Mouse (Mus musculus) embryonic fibroblast, embryonic 13.5 days (primary cell): Measurements from ENCODE around the gene Msx2. TPM values are rescaled to one million over a fixed set of nuclear protein-coding genes. Genes with fewer than 3 reads are reported as not detected.
A peak's percentile ranks its signal among the peaks of the same experiment; 100 is the strongest.

Source experiments
- H3K27ac ChIP-seq: 2 replicates; pipeline ENCODE4 v1.5.1; 2012; ENCODE audit warnings: low read length, control low read depth, inconsistent platforms; ENCODE audit not compliant: insufficient read depth
- H3K4me1 ChIP-seq: 2 replicates; pipeline ENCODE4 v1.6.1; 2011; ENCODE audit warnings: low read length; ENCODE audit not compliant: control insufficient read depth, insufficient read depth
- H3K4me3 ChIP-seq: 2 replicates; pipeline ENCODE4 v1.5.1; 2011; ENCODE audit warnings: mild to moderate bottlenecking, control low read depth, low read length; ENCODE audit not compliant: insufficient read depth
- CTCF ChIP-seq: IDR thresholded peaks from 2 replicates; pipeline ENCODE4 v1.5.1; 2011; ENCODE audit warnings: mild to moderate bottlenecking, control low read depth, low read length, moderate library complexity, borderline replicate concordance; ENCODE audit not compliant: insufficient read depth
- POLR2A ChIP-seq: IDR thresholded peaks from 2 replicates; pipeline ENCODE4 v1.6.1; 2011; ENCODE audit warnings: low read depth, mild to moderate bottlenecking, control low read depth, low read length, moderate library complexity
- polyA plus RNA-seq: library from polyadenylated mRNA; stranded (reverse); fragments of >200 nt; gene quantifications from 2 replicates; pipeline ENCODE4 v1.2.4, GENCODE M21; 2011; ENCODE audit warnings: low read depth; ENCODE audit not compliant: missing spikeins, insufficient read length

The Msx2 gene
- polyA plus RNA-seq, 1 experiment: 3.6 TPM

GRCm38 (mm10) chr13:53454794-53455672, 17.8 kb downstream of the Msx2 start:
- Histone ChIP-seq H3K4me1 (no peaks in the 10 kb centered on the region), H3K4me3 (no peak overlapping the region), H3K27ac (no peak overlapping the region)
- TF ChIP-seq CTCF (no peak), POLR2A (no peak)

GRCm38 (mm10) chr13:53453927-53454326, 18.9 kb downstream of the Msx2 start:
- Histone ChIP-seq H3K4me1 (no peaks in the 10 kb centered on the region), H3K27ac (no peak overlapping the region), H3K4me3 (no peak overlapping the region)
- TF ChIP-seq POLR2A (no peak), CTCF (no peak)

GRCm38 (mm10) chr13:53447609-53448008, 25.3 kb downstream of the Msx2 start:
- H3K4me1 ChIP-seq: no peaks in the 10 kb centered on the region
- no peak overlapping the region for H3K27ac ChIP-seq
- 0 out of 2 replicates have a peak, but pooled peaks have one; percentile 7 for TF ChIP-seq CTCF
- TF ChIP-seq POLR2A: no peak
- no peak overlapping the region for H3K4me3 ChIP-seq

- TF ChIP-seq CTCF (no peak), POLR2A (no peak)
- no peak overlapping the region for H3K27ac ChIP-seq
- H3K4me1 ChIP-seq: no peaks in the 10 kb centered on the region
- no peak overlapping the region for H3K4me3 ChIP-seq
These were observed 29.3 kb downstream of the Msx2 start for GRCm38 (mm10) chr13:53443602-53444001.

GRCm38 (mm10) chr13:53442168-53442980, 30.5 kb downstream of the Msx2 start:
- TF ChIP-seq CTCF (peak; percentile 49; the same call in 1 of the 2 replicates), POLR2A (no peak)
- H3K4me3 ChIP-seq: no peak overlapping the region
- no peaks in the 10 kb centered on the region for H3K4me1 ChIP-seq
- no peak overlapping the region for H3K27ac ChIP-seq

GRCm38 (mm10) chr13:53441307-53442028, 31.4 kb downstream of the Msx2 start:
- Histone ChIP-seq H3K4me3 (no peak overlapping the region), H3K4me1 (no peaks in the 10 kb centered on the region), H3K27ac (no peak overlapping the region)
- no peak for TF ChIP-seq POLR2A
- no peak for TF ChIP-seq CTCF

- Histone ChIP-seq H3K4me3 (no peak overlapping the region), H3K4me1 (no peaks in the 10 kb centered on the region), H3K27ac (no peak overlapping the region)
- no peak for TF ChIP-seq POLR2A
These were observed 32.9 kb downstream of the Msx2 start for GRCm38 (mm10) chr13:53439957-53440356.

- no peak overlapping the region for H3K27ac ChIP-seq
- H3K4me1 ChIP-seq: no peaks in the 10 kb centered on the region
- no peak for TF ChIP-seq POLR2A
- TF ChIP-seq CTCF: peak; percentile 100
- no peak overlapping the region for H3K4me3 ChIP-seq
These were observed 46.4 kb downstream of the Msx2 start for GRCm38 (mm10) chr13:53426507-53426906.

- TF ChIP-seq CTCF (no peak), POLR2A (no peak)
- no peak overlapping the region for H3K27ac ChIP-seq
- H3K4me3 ChIP-seq: no peak overlapping the region
- no peaks in the 10 kb centered on the region for H3K4me1 ChIP-seq
These were observed 51.7 kb downstream of the Msx2 start for GRCm38 (mm10) chr13:53421189-53421588.
